Mouse (Mus musculus) monocyte, adult 2 months (primary cell): ENCODE measurements around the gene Cdk7.

ENCODE experiments used
- DNase-seq, 2 experiments: peaks; one replicate each; pipeline ENCODE4 v3.0.0; 2022; ENCODE audit warnings: low spot score in 2 of 2, low read depth in 1 of 2

Cdk7 gene

GRCm38 (mm10) chr13:100728086-100728485, 2.7 kb downstream of the Cdk7 start:
- no peak for DNase-seq

DNA sequence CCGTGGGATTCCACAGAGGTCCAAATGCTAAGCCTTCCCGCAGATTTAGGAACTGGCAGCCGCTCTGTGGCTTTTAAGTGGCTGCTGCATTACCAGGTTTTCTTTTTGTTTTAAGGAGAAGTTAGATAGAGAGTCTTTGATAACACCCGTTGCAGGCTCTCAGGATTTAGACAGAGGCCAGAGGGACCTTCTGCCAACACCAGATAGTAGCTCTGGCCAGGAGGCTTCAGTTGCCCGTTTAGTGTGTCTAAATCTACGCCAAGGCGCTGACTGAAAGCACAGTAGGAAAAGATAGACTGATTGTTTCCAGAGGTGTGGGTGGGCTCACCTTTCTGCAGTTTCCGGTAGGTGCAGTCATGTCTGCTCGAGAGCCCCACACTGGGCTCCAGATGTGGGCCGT, 5.5 kb downstream of the Cdk7 start:
- no peak for DNase-seq

GRCm38 (mm10) chr13:100724051-100724754, 6.5 kb downstream of the Cdk7 start:
- no peak for DNase-seq

DNA sequence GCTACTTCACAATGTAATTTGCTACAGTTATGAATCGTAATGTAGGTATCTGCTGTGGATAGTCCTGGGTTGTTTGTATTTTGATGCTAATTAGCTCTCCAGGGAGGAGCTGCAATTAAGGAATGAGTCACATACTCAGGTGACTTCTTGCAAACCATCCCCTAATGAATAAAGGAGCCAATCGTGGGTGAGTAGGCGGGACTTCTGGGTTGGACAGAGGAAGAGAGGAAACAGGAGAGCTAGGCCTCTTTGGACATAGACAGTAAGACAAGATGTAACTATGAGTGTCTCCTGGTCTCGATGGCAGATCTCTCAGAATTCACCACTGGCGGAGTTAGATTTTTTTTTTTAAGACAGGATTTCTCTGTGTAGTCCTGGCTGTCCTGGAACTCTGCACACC, 9.1 kb downstream of the Cdk7 start:
- DNase-seq: no peak

GRCm38 (mm10) chr13:100715467-100715866, 15.3 kb downstream of the Cdk7 start:
- DNase-seq: no peak

DNA sequence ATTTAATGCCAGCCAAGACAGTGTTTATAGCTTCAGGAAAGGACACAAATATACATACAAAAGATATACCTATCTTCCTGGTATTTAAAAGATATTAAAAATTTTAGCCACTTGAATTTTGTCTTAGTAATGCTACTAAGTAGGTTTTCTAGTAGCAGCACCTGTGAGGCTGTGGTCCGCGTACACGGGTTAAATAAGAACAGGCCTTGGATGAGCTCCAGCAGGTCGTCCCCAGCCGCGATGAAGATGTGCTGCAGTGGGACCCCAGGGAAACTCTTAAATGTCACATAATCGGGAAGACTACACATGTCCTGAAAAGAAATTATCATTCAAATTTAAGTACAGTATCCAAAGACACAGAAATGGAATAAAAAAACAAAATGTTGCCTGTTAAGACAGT, 24.5 kb downstream of the Cdk7 start:
- DNase-seq: no peak

GRCm38 (mm10) chr13:100703468-100703867, 27.3 kb downstream of the Cdk7 start:
- DNase-seq: no peak

- DNase-seq: no peak
Observed at GRCm38 (mm10) chr13:100698866-100699265, 31.9 kb downstream of the Cdk7 start.

- no peak for DNase-seq
Observed at GRCm38 (mm10) chr13:100697541-100697940, 33.2 kb downstream of the Cdk7 start.

- no peak for DNase-seq
Observed at GRCm38 (mm10) chr13:100687513-100687912, 43.2 kb downstream of the Cdk7 start.

DNA sequence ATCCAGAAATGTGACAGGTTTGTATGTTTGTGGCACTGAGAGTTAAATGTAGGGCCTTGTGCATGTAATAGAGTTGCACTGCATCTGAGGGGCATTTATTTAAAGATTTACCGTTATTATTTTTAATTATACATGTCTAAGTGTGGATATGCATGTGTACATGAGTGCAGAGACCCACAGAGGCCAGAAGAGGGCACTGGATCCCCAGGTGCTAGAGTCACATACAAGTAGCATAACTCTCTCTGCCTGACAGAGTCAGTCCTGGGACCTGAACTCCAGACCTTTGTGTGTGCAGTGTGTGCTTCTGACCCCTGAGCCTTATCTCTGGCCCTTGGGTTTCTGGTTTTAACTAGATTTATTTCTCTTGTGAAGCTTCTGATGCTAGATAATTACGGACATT, 46.4 kb downstream of the Cdk7 start:
- no peak for DNase-seq

DNA sequence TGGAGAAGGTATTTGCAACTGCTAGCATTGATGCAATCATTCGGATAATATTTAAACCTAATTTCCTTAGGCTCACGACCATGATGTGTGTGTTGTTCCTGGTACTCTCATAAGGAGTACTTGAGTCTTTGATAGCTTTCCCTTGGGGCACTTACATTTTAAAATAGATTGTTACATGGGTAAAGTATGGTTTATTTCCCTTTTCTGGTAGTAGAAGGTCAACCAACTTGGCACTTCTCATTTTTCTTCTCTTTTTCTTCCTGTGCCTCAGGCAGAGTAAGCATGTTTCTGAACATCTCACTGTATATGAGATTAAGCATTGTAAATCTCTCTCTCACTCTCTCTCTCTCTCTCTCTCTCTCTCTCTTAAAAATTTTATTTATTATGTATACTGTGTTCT, 47.9 kb downstream of the Cdk7 start:
- no peak for DNase-seq

DNA sequence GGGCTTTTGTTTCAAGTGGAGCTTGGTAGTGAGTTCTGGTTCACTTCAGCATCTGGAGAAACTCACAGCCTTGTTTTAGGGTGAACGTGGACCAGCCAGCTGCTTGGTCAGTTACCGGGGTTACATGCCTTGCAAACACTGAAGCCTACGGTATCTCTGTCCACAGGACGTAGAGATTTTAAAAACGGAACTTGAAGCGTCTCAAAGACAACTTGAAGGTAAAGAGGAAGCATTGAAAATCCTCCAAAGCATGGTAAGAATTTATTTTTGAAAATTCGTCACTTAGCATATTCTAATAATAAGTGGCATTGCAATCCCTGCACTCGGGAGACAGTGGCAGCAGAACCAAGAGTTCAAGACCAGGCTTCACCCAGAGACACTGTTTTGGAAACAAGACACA, 49.1 kb downstream of the Cdk7 start:
- DNase-seq: no peak

- DNase-seq: peak; percentile 15 to 16
Observed at GRCm38 (mm10) chr13:100675936-100676635, 54.7 kb downstream of the Cdk7 start.

DNA sequence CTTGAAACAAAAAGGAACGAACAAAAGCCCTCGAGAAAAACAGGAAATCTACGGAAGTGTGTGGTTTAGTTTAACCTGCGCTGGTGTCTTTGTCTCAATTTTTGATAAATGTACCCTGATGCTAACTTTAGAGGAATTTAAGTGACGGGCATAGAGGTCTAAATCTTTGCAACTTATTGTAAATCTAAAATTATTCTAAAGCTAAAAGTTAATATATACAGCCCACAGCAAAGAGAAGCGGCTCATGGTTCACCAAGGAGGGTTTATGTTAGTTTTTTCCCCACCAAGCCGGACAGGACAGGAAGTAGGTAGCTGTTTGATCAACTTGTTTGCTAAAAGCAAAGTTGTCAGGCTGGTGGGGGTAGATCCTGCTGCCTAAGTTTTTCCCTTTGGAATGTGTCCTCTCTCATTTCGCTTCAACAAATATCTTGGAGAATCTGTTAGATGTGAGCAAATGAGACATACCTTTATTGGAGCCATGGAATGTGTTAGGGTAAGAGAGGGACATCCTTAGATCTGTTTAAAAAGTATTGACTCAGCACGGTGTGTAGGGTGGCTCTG, 60.5 kb downstream of the Cdk7 start:
- no peak for DNase-seq

- DNase-seq: no peak
Observed at GRCm38 (mm10) chr13:100669291-100670022, 61.3 kb downstream of the Cdk7 start, which contains the start of gene Ccdc125. Ccdc125 (plus strand) TSS chr13:100669717.

GRCm38 (mm10) chr13:100659864-100660456, 70.8 kb downstream of the Cdk7 start:
- DNase-seq: peak in 1 of 2 experiments; percentile 16

DNA sequence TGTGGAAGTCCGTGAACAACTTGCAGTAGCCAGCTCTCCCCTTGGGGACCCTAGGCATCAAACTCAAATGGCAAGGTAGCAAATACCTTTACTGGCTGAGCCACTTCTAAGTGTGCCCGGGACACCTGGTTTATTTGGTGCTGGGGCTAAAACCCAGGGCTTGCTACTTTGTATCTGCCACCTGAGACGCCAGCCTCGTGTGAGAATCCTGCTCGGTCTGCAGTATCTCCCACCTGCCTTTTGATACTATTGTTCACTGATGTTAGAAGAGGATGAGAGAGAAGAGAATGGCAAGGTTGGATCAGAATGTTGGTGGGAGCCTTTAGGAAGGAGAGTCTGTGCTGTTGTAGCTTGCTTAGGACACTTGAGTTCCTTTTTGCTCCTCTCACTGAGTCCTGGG, 72.6 kb downstream of the Cdk7 start:
- DNase-seq: no peak
